Mouse (Mus musculus): ENCODE data around the gene Aldh1l1.

The Aldh1l1 gene

DNA sequence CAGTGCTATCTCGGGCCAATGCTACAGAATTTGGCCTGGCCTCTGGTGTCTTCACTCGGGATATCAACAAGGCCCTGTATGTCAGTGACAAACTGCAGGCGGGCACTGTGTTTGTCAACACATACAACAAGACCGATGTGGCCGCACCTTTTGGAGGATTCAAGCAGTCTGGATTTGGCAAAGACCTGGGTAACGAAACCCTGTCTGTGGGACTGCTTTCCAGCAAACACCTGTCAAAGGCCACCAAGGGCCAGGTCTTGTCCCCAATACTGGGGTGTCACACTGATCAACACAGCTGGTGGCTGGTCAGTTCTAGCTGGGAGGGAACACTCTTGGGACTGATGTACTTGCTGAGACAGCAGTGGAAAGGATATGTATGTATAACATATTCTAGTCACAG, 112.0 kb downstream of the Aldh1l1 start:
- no peak for DNase-seq

- DNase-seq, result no peak
Observed at GRCm38 (mm10) chr6:90600351-90600750, 114.1 kb downstream of the Aldh1l1 start.

GRCm38 (mm10) chr6:90601736-90602135, 115.5 kb downstream of the Aldh1l1 start:
- no peak for DNase-seq

GRCm38 (mm10) chr6:90602304-90602703, 116.1 kb downstream of the Aldh1l1 start:
- no peak for DNase-seq

- DNase-seq, result no peak
Observed at GRCm38 (mm10) chr6:90603126-90603525, 116.9 kb downstream of the Aldh1l1 start.

DNA sequence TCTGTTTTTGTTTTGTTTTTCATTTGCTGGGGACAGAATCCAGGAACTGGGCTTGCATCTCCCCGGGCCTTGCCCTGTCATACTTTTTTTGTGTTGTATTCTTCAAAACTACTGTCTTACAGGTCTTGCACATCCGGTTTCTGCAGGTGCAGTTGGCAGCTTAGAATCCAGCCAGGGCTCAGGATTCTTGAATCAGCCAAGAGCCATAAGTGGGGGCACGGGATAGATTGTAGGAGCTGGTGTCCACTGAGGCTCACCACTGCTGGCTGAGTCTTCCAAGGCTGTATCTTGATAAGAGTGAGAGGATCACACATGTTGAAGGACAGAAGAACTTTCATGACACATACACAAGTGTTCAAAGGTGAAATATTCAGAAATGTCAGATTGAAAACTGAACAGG, 117.9 kb downstream of the Aldh1l1 start:
- no peak for DNase-seq

DNA sequence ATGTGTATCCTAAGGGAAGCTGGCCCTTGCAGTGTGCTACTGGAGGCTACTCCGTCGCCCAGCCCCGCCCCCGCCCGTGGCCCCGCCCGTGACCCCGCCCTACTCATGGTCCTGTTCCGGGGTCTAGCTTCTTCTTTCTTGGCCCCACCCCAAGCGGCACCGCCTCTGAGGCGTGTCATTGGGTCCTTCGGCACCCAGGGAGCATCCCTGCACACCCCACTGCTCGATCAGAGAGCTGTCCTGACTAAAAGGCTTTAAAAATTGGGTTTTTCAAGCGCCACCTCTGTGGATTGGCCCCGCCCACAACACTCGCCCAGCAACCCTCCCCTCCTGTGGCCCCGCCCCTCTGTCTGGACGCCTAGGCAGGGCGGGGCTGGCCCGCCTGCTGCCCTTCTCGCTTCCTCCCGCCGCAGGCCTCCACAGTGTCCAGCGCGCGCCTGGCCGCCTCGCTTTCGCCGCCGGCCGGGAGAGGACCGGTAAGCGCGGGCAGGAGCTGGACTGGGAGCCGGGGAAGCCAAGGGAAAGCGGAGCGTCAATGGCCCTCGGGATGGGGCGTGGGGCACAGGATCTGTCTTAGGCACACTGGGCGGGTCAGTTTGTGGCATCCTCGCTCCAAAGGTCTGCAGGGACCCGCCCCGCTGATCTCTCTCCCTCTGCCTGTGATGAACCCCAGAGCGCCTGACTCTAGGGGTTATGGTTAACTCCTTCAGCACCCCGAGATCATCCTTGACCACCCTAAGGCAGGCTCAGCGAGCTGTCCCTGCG, 118.5 kb downstream of the Aldh1l1 start, which contains the start of gene Slc41a3:
TSS of gene Slc41a3 (plus strand) at position 193 of the 765 bp plus-strand sequence.
- peak; percentile 95 to 97 for DNase-seq

DNA sequence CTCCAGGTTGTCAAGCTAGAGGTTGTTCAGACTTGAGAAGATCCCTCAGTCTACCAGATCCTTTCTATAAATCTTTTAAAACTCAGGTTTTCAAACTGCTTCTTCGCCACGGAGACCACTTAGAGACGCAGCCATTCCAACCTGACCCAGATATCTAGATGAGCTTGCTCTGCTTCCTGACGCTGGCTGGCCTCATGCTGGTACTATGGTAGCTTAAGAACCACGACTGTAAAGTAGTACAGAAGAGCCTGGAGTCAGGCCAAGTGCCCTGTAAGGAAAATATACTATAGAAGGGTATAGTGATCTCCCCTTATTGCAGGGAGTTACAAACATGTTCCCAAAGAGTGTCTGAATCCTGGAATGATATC, 119.1 kb downstream of the Aldh1l1 start:
- DNase-seq, result no peak

DNA sequence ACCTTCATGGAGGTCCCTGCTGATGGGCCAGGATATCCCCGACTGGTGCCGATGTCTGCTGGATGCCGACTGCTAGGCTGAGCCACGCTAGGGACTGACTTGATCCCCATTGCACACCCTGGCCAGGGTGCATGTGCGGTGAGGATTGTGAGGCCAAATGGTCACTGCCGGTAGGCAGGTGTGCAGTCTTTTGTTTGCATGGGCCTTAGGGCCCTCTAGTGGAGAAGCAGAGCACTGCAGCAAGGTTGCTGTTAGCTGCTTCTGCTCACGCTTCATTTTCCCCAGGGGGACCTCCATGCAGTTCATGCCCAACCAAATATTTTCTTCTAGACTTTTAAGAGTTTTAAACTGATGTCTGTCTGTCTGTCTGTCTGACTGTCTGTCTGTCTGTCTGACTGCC, 120.3 kb downstream of the Aldh1l1 start:
- DNase-seq, result peak; percentile 76 to 80

DNA sequence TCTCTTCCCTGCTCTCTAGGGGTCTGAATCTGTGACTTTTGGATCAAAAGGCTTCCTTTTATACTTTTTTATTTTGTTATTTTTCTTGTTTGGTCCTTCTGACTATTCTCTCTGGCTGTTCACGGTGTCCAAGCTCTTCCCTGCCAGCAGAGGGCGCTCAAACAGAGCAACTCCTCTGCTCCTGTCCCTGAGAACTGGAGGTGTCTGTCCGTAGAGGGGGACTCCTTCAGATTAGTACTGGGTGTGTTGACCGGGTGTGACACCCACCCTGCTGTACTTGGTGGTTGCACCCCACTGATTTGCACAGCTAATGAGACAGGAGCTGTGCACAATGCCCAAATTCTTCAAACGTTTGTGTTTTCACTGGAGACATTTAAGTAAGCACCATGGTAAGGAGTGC, 121.0 kb downstream of the Aldh1l1 start:
- DNase-seq, result peak; percentile 70 to 75

- no peak for DNase-seq
Observed at GRCm38 (mm10) chr6:90608186-90608585, 122.0 kb downstream of the Aldh1l1 start.

DNA sequence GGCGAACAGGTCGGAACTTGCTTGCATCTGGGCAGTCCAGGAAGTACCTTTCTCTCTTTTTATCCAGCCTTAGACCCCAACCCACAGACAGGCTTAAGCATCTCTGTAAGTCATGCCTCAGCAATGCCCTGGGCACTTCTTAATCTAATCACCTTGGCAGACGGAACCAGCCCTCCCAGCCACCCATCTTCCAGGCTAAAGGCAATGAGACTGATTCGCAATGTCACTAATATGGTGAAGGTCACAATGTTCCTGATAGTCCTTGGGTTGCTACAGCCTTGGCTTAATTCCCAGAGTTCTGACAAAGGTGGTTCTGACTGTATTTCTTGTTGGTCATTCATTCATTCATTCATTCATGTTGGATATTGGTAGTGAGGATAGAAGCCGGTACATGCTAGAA, 124.0 kb downstream of the Aldh1l1 start:
- no peak for DNase-seq

DNA sequence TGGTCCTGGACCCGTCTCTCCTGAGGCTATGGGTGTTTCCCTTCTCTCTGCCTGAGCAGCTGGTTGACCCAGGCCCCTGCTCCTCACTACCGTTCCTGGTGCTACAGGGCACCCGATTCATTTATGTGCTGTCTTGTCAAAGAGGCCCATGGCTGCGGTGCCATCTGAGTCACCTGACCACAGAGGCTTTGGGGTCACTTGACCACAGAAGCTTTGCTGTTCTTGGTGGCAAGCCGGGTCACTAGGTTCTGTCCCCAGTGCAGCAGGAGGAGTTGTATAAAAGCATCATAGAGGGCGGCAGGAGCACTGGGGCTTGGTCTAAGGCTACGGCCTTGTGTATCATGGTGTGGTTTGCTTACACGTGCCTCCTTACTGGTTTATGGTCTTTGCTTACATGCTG, 127.0 kb downstream of the Aldh1l1 start:
- no peak for DNase-seq

DNA sequence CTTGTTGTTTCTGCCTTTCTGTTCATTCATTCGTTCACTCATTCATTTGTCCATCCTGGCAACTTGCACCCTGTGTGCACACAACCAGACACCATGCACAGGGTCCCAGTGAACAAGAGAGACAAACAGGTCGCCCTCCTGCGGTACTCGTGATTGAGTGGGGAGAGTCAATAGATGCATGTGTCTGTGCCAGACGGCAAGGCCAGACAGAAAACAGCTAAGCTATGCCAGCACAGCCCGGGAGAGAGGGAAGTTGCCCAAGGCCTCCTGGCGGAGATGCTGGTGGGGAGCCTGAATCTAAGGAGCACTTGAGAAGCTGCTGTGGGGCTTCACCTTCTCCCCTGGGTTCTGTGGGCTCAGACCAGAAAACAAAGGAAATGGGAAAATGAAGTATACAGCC, 129.1 kb downstream of the Aldh1l1 start:
- DNase-seq, result no peak

DNA sequence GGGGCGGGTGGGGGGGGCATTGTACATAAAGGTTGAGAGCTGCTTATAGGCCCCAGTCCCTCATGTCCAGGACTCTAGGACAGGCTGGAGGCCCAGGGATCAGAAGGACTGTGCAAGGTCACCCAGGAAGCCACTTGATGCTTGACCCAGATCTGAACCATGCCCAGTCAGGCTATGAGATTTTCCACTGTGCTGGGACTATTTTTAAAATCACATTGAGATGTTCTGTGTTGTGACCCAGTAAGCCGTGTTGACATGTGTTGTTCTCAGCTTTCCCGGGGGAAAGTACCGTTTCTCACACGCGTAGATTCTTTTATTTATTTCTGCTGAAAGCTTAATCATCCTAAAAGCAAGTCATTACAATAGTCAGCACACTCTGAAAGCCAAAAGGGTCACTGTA, 129.8 kb downstream of the Aldh1l1 start:
- no peak for DNase-seq

DNA sequence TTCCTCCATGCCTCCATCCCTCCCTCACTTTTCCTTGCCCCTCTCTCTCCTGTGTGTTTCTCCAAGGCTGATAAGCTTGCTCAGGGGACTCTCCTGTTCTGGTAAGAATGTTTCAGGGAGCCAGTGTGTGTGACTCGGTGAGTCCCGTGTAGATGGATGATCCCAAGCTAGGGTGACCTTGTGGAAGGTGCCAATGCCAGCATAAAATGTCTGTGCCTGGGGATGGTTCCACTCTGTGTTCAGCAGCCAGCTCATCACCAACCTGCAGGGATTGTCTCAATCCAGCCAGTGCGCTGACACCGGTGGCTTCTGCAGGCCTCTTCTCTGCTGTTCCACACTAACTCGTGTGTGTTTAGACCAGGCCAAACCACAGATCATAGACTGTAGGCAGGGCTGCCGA, 130.3 kb downstream of the Aldh1l1 start:
- no peak for DNase-seq

- DNase-seq, result no peak
Observed at GRCm38 (mm10) chr6:90618274-90618673, 132.0 kb downstream of the Aldh1l1 start.

DNA sequence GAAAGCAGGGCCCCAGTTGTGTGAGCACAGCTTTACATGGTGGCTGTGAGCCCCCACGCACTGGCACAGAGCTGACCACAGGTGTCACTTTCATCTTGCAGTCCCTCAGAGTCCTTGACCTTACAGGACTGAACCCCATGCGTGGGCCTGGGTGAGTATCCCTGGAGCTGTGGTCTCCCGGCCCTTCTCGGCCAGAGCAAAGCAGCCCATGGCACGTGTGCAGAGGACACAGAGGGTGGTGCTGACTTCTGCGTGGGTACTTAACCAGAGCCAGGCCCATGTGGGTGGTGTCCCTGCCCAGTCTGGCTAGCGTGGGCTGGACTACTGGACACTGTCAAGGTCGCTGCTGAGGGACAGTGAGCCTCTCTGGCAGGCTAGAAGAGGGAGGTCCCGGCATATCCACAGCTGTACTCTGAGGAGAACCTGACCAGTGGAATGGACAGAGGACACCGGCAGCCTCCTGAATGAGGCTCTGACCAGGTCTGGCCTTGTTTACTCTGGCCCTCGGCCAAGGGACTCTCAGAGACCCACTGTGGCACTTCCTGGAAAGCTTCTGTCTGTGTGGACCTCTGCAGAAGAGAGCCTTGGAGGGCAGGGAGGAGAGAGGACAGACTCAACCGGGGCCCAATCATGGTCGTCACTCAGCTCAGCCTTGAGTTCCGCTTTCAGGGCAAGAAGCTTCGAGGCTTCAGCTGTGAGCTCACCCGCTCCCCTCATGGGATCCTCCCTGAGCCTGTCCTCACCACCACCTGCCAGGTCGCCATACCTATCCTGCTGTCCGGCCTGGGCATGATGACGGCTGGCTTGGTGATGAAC, 132.8 kb downstream of the Aldh1l1 start:
- DNase-seq, result peak; percentile 70 to 82

DNA sequence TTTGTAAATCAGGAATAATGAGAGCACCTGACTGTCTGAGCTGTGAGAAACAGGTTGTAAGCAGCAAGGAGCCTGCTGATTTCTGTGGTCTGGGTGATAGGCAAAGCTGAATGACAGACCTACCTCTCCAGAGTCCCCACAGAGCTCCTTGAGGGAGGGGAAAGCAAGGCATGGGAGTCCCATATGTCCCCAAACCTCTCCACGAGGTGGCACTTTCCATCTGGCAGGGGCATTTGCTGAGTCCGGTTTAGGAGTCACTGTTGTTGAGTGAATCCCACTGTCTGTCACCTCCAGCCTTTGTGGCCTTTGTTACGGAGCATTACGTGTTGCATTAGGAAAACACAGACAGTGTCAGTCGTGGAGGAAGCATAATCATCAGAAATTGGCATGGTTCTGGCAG, 133.7 kb downstream of the Aldh1l1 start:
- no peak for DNase-seq

- DNase-seq, result peak; percentile 34 to 76
Observed at GRCm38 (mm10) chr6:90620791-90621583, 134.8 kb downstream of the Aldh1l1 start.

- no peak for DNase-seq
Observed at GRCm38 (mm10) chr6:90621584-90621890, 135.3 kb downstream of the Aldh1l1 start.

- no peak for DNase-seq
Observed at GRCm38 (mm10) chr6:90622758-90623455, 136.7 kb downstream of the Aldh1l1 start.

DNA sequence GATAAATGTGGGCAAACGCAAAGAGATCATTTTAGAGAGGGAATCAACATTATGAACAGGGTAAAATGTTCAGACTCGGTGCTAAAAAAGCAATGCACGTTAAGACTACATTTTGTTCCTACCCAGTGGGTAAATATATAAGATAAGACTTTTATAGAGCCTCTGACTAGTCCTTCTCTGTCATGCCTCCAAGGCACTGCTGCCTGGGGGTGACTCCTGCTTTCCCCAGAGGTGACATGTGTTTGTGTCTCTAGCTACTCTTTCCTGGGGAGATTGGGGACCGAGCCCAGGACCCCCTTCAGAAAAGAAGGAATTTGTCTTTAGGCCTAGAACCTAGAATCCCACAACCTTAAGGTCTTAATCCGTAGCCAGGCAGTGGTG, 137.2 kb downstream of the Aldh1l1 start:
- no peak for DNase-seq
